Mouse (Mus musculus): ENCODE results near the gene Syngr4.
A peak's percentile ranks its signal among the peaks of the same experiment; 100 is the strongest.

The Syngr4 gene

DNA sequence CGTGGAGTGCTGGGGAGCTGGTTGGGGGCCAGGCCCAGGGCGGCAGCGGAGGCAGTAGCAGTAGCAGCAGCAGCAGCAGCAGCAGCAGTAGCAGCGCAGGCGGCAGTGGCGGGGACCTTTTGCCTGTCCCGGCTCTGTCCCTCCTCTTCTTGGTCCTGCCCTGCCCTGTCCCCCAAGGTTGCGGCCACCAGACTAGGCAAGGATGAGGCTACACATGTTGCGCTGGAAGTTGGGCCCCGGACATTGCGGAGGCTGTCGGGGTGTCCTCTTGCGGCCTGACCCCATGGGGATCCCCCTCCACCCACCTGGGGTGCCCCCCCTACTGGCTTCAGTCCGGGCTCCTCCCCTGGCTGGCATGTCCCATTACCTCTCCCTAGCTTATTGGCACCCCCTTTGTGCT, 26.7 kb downstream of the Syngr4 start:
- DNase-seq (ENCODE audit: low read depth, low spot score), result no peak

- no peak for DNase-seq (ENCODE audit: low read depth, low spot score)
Observed at GRCm38 (mm10) chr7:45869107-45869670, 27.3 kb downstream of the Syngr4 start.

DNA sequence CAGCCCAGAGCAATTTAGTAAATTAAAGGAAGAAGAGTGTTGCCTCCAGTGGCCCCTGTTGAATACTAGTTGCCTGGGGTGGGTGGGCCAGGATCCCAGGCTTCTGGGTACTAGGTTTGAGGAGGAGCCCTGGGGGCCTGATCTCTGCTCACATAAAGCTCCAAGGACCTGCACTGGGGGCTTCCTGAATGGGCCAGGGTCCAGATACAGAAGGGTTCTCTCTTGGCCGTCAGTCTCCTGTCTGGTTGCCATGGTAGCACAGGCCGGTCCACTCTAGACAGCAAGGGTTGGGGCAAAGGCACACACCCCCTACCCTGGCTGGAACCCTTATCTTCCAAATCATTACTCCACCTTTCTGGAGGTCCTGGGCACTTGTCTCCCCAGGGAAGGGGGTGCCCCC, 28.6 kb downstream of the Syngr4 start:
- DNase-seq (ENCODE audit: low read depth, low spot score), result no peak

- DNase-seq (ENCODE audit: low read depth, low spot score), result peak; percentile 95
Observed at GRCm38 (mm10) chr7:45865925-45866910, 30.3 kb downstream of the Syngr4 start.

DNA sequence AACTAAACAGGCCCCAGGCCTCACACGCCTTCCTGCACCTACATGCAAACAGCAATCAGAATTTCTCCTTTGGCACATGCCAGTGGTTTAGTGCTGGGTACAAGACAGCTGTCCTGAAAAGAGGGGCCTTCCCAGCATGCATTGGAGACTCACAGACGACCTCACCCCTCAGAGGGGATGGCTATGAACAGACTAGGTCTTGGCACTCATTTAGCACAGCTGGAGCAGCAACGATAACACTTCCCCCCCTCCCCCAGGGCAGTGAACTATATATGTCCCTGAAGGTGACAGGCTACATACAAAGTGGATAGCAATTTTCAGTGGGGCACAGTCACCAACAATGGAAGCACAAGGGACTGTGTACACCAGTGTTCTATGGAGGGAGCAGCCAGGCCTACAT, 32.1 kb downstream of the Syngr4 start:
- DNase-seq (ENCODE audit: low read depth, low spot score), result no peak

DNA sequence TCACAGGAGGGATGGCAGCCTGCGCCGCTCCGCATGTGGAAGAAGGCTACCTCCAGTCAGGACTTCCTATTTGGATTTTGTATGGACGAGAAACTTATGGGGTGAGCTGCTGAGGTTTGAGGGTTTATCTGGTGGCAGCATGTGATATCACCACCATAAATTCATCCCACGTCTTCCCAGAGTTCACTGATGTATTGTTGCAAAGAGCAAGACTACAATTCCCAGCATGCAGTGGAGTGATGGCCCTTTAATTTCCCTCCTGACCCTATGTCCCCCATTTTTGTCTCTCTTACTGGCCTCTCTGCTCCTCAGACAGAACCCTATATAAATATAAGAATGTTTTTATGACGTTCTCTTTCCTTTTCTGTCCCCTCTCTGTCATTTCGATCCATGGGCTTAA, 33.7 kb downstream of the Syngr4 start:
- DNase-seq (ENCODE audit: low read depth, low spot score), result no peak

DNA sequence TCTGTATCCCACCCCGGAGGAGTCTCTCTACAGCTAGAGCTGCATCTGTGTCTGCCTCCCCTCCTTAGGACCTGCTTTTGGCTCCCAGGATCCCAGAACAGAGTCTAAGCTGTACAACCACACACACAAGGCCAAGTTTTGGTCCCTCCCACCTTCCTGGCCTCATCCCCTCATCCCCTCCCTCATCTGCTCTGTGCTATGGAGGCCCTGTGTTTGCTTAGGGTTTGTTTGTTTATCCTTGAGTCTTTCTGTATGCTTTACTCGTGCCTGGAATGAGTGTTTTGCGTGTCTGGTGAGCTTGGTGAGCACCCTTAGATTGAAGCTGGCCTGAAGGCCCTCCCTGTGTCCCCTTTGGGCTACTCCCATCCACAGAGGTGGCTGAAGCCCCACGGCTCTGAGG, 37.5 kb downstream of the Syngr4 start:
- no peak for DNase-seq (ENCODE audit: low read depth, low spot score)

- DNase-seq (ENCODE audit: low read depth, low spot score), result no peak
Observed at GRCm38 (mm10) chr7:45856950-45857901, 39.3 kb downstream of the Syngr4 start.

GRCm38 (mm10) chr7:45853089-45853488, 43.4 kb downstream of the Syngr4 start:
- no peak for DNase-seq (ENCODE audit: low read depth, low spot score)

- DNase-seq (ENCODE audit: low read depth, low spot score), result no peak
Observed at GRCm38 (mm10) chr7:45850661-45851060, 45.9 kb downstream of the Syngr4 start.

- no peak for DNase-seq (ENCODE audit: low read depth, low spot score)
Observed at GRCm38 (mm10) chr7:45848447-45849027, 48.0 kb downstream of the Syngr4 start.

- no peak for DNase-seq (ENCODE audit: low read depth, low spot score)
Observed at GRCm38 (mm10) chr7:45842950-45843744, 53.4 kb downstream of the Syngr4 start.
